28 mouse cellular contexts compared by ENCODE assay signal in genomic region chr2:146624207-146624606, GRCm38 (mm10).
DNase-seq lines count a peak whose midpoint lies in the region; ATAC-seq and TF ChIP-seq lines count a peak whose summit lies in the region.
"Had no signal": no experiment of that assay in that cellular context is flagged by ENCODE, and none has a peak within 500 bp of the region (broad histone marks: within the 10 kb centered on the region; RNA-seq: fewer than 3 reads in every experiment).

No protein-coding gene starts in this region.

- ATAC-seq in midbrain, postnatal 0 days (ENCODE audit: low FRiP score): no peak
- ATAC-seq in midbrain, embryonic 15.5 days (replicated peaks): no peak
- peak; percentile 82 for ATAC-seq in lung, embryonic 14.5 days (ENCODE audit: insufficient read depth)
- ATAC-seq in intestine, postnatal 0 days: no peak
- ATAC-seq: CD4-positive, CD25-positive, alpha-beta regulatory T cell, adult 4 months; forebrain, postnatal 0 days; hindbrain, postnatal 0 days; intestine, embryonic 15.5 days had no signal

- no peaks in the 10 kb centered on the region for H3K9me3 ChIP-seq in midbrain, postnatal 0 days (ENCODE audit: low read length)
- no peaks in the 10 kb centered on the region for H3K9me3 ChIP-seq in midbrain, embryonic 15.5 days
- H3K9me3 ChIP-seq in lung, embryonic 14.5 days (ENCODE audit: low read depth, low read length): no peaks in the 10 kb centered on the region
- no peaks in the 10 kb centered on the region for H3K9me3 ChIP-seq in intestine, postnatal 0 days (ENCODE audit: control insufficient read depth)
- H3K9me3 ChIP-seq: embryonic facial prominence, embryonic 13.5 days; heart, embryonic 13.5 days; hindbrain, embryonic 12.5 days; intestine, embryonic 15.5 days; limb, embryonic 12.5 days; liver, embryonic 15.5 days; neural tube, embryonic 13.5 days had no signal

- H3K4me2 ChIP-seq in midbrain, postnatal 0 days (ENCODE audit: low read depth, low read length, poor library complexity, severe bottlenecking): no peak overlapping the region
- no peak overlapping the region for H3K4me2 ChIP-seq in midbrain, embryonic 15.5 days
- H3K4me2 ChIP-seq in lung, embryonic 14.5 days: no peak overlapping the region
- no peak overlapping the region for H3K4me2 ChIP-seq in intestine, postnatal 0 days (replicated peaks; ENCODE audit: low read depth)
- H3K4me2 ChIP-seq: embryonic facial prominence, embryonic 13.5 days; heart, embryonic 13.5 days; hindbrain, embryonic 12.5 days; intestine, embryonic 15.5 days; limb, embryonic 12.5 days; liver, embryonic 15.5 days; midbrain, embryonic 11.5 days; neural tube, embryonic 13.5 days had no signal

- no peaks in the 10 kb centered on the region for H3K4me1 ChIP-seq in midbrain, postnatal 0 days (ENCODE audit: insufficient read depth, low read length)
- H3K4me1 ChIP-seq in midbrain, embryonic 15.5 days: no peaks in the 10 kb centered on the region
- H3K4me1 ChIP-seq in lung, embryonic 14.5 days (ENCODE audit: insufficient read depth): no peaks in the 10 kb centered on the region
- H3K4me1 ChIP-seq in intestine, postnatal 0 days (replicated peaks; ENCODE audit: control insufficient read depth, insufficient read depth, low read length): no peaks in the 10 kb centered on the region
- H3K4me1 ChIP-seq: heart, embryonic 13.5 days; intestine, embryonic 15.5 days; neural tube, embryonic 13.5 days had no signal

- H3K9ac ChIP-seq in midbrain, postnatal 0 days (replicated peaks; ENCODE audit: low read length, poor library complexity, severe bottlenecking): peak overlapping the region; percentile 29; the same call in 1 of the 2 replicates
- no peak overlapping the region for H3K9ac ChIP-seq in midbrain, embryonic 15.5 days
- no peak overlapping the region for H3K9ac ChIP-seq in lung, embryonic 14.5 days
- H3K9ac ChIP-seq in intestine, postnatal 0 days (ENCODE audit: low read depth, low read length): no peak overlapping the region
- H3K9ac ChIP-seq: embryonic facial prominence, embryonic 13.5 days; forebrain, postnatal 0 days; heart, embryonic 13.5 days; hindbrain, embryonic 12.5 days; intestine, embryonic 15.5 days; limb, embryonic 12.5 days; liver, embryonic 15.5 days; neural tube, embryonic 13.5 days had no signal

- TF ChIP-seq CTCF in midbrain, postnatal 0 days (IDR thresholded peaks at IDR 0.05): no peak
- TF ChIP-seq CTCF in lung, embryonic 14.5 days (IDR thresholded peaks at IDR 0.05; ENCODE audit: low read depth): no peak
- TF ChIP-seq CTCF in intestine, postnatal 0 days (IDR thresholded peaks at IDR 0.05; ENCODE audit: low read depth): no peak

- 40% methylated on average over 5 of the region's 5 CpGs for WGBS in midbrain, postnatal 0 days
- 39% methylated on average over 5 of the region's 5 CpGs for WGBS in midbrain, embryonic 15.5 days
- WGBS in lung, embryonic 14.5 days: 41% methylated on average over 5 of the region's 5 CpGs
- WGBS in intestine, postnatal 0 days: 70% methylated on average over 5 of the region's 5 CpGs

- H3K27me3 ChIP-seq in midbrain, postnatal 0 days (ENCODE audit: insufficient read depth, low read length): peaks cover 17% of the 10 kb centered on the region; the same call in 1 of the 2 replicates
- H3K27me3 ChIP-seq in midbrain, embryonic 15.5 days (replicated peaks): peaks cover 41% of the 10 kb centered on the region
- H3K27me3 ChIP-seq in lung, embryonic 14.5 days (ENCODE audit: insufficient read depth, low read length): no peaks in the 10 kb centered on the region
- no peaks in the 10 kb centered on the region for H3K27me3 ChIP-seq in intestine, postnatal 0 days (replicated peaks; ENCODE audit: control insufficient read depth, insufficient read depth, low read length)
- H3K27me3 ChIP-seq: intestine, embryonic 15.5 days; liver, embryonic 15.5 days had no signal

- H3K27ac ChIP-seq in midbrain, postnatal 0 days (ENCODE audit: low read depth, low read length): no peak overlapping the region
- H3K27ac ChIP-seq in midbrain, embryonic 15.5 days: no peak overlapping the region
- no peak overlapping the region for H3K27ac ChIP-seq in lung, embryonic 14.5 days (ENCODE audit: low read depth)
- no peak overlapping the region for H3K27ac ChIP-seq in intestine, postnatal 0 days (ENCODE audit: low read depth, low read length)
- H3K27ac ChIP-seq: embryonic facial prominence, embryonic 13.5 days; heart, embryonic 13.5 days; hindbrain, embryonic 12.5 days; hindbrain, postnatal 0 days; intestine, embryonic 15.5 days; limb, embryonic 12.5 days; liver, embryonic 15.5 days; neural tube, embryonic 13.5 days; stomach, postnatal 0 days had no signal

- H3K4me3 ChIP-seq in midbrain, postnatal 0 days (ENCODE audit: low read depth, low read length): no peak overlapping the region
- H3K4me3 ChIP-seq in midbrain, embryonic 15.5 days: no peak overlapping the region
- no peak overlapping the region for H3K4me3 ChIP-seq in lung, embryonic 14.5 days (ENCODE audit: low read depth, low read length)
- no peak overlapping the region for H3K4me3 ChIP-seq in intestine, postnatal 0 days (ENCODE audit: low read depth, low read length)
- H3K4me3 ChIP-seq: embryonic facial prominence, embryonic 13.5 days; heart, embryonic 13.5 days; hindbrain, embryonic 12.5 days; intestine, embryonic 15.5 days; limb, embryonic 12.5 days; liver, embryonic 15.5 days; neural tube, embryonic 13.5 days had no signal

- no peaks in the 10 kb centered on the region for H3K36me3 ChIP-seq in midbrain, postnatal 0 days (ENCODE audit: insufficient read depth, low read length)
- no peaks in the 10 kb centered on the region for H3K36me3 ChIP-seq in midbrain, embryonic 15.5 days (replicated peaks)
- no peaks in the 10 kb centered on the region for H3K36me3 ChIP-seq in lung, embryonic 14.5 days (ENCODE audit: insufficient read depth)
- H3K36me3 ChIP-seq in intestine, postnatal 0 days (ENCODE audit: control insufficient read depth, insufficient read depth): no peaks in the 10 kb centered on the region
- H3K36me3 ChIP-seq: embryonic facial prominence, embryonic 13.5 days; heart, embryonic 13.5 days; hindbrain, embryonic 12.5 days; intestine, embryonic 15.5 days; limb, embryonic 12.5 days; liver, embryonic 15.5 days; neural tube, embryonic 13.5 days had no signal

- no peak for DNase-seq in midbrain, postnatal 0 days (ENCODE audit: low spot score)
- peak; percentile 54 for DNase-seq in lung, embryonic 14.5 days
- peak; percentile 68 for DNase-seq in lung, postnatal 14 days
- DNase-seq in kidney, postnatal 10 days: no peak
- no peak for DNase-seq in kidney, postnatal 4 days
- DNase-seq: adrenal gland, adult 8-10 months; cerebellum, adult 9-10 months; embryo, embryonic 11 days; forebrain, postnatal 0 days; heart, postnatal 10 days; kidney, adult 9 months; kidney, postnatal 14 days; right cerebral cortex, postnatal 4 days; thymus, adult 18-20 months; thymus, postnatal 4 days had no signal

Comparison
In these comparisons a context has a peak if more than half of its experiments do, and no peak if none do; other contexts are left out.
1. DNase-seq: peak in lung, embryonic 14.5 days (single experiment) and lung, postnatal 14 days (single experiment); none in midbrain, postnatal 0 days (single experiment), kidney, postnatal 10 days (single experiment) and kidney, postnatal 4 days (0 of 2).